In the genomic region with DNA sequence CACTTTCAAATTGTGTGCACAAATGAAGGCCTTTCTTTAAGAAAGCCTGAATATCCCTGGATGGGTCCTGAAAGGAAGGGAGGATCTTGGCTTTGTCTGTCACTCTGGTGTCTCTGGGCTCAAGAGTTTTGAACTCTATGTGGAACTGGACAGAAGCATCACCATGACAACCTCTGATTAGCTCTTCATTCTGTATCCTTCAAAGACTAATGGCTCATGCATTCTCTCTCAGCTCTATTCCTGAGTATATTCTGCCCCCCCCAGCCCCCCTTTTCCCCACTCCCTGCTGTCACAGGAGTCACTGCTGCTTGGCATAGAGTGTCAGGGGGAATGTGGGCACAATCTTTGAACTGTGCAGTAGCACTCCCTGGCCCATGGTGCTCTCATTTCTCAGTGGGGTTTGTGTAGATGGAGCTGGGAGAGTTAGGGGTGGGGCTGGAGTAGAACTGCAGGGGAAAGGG, we compare ENCODE assay signal across 16 mouse cellular contexts. TPM values are rescaled to one million over a fixed set of nuclear protein-coding genes. Genes with fewer than 3 reads are reported as not detected.
A peak's percentile ranks its signal among the peaks of the same experiment; 100 is the strongest.
DNase-seq lines count a peak whose midpoint lies in the region; ATAC-seq and TF ChIP-seq lines count a peak whose summit lies in the region.
"Had no signal": no experiment of that assay in that cellular context is flagged by ENCODE, and none has a peak within 500 bp of the region (broad histone marks: within the 10 kb centered on the region; RNA-seq: fewer than 3 reads in every experiment).

No protein-coding gene starts in this region.

- no peaks in the 10 kb centered on the region for H3K36me3 ChIP-seq in forebrain, embryonic 11.5 days (ENCODE audit: control insufficient read depth, insufficient read depth, low read length)
- peaks cover 59% of the 10 kb centered on the region for H3K36me3 ChIP-seq in hindbrain, embryonic 13.5 days
- H3K36me3 ChIP-seq in midbrain, embryonic 14.5 days (ENCODE audit: control insufficient read depth, insufficient read depth, low read length) = peaks cover 47% of the 10 kb centered on the region
- H3K36me3 ChIP-seq in kidney, adult 2 months (ENCODE audit: control insufficient read depth, insufficient read depth, low read length) = no peaks in the 10 kb centered on the region
- H3K36me3 ChIP-seq: limb, embryonic 13.5 days had no signal

- H3K9me3 ChIP-seq in forebrain, embryonic 11.5 days (ENCODE audit: control insufficient read depth, low read length) = no peaks in the 10 kb centered on the region
- H3K9me3 ChIP-seq in hindbrain, embryonic 13.5 days = no peaks in the 10 kb centered on the region
- H3K9me3 ChIP-seq in midbrain, embryonic 14.5 days (ENCODE audit: control insufficient read depth, low read length) = no peaks in the 10 kb centered on the region
- H3K9me3 ChIP-seq: limb, embryonic 13.5 days had no signal

- no peak overlapping the region for H3K4me3 ChIP-seq in forebrain, embryonic 11.5 days (ENCODE audit: low read depth, low read length)
- H3K4me3 ChIP-seq in hindbrain, embryonic 13.5 days = no peak overlapping the region
- H3K4me3 ChIP-seq in midbrain, embryonic 14.5 days (replicated peaks; ENCODE audit: low read depth, low read length) = no peak overlapping the region
- no peak overlapping the region for H3K4me3 ChIP-seq in kidney, adult 2 months (ENCODE audit: insufficient read depth, low read depth, low read length)
- H3K4me3 ChIP-seq: erythroblast, embryonic 14.5 days; left cerebral cortex, adult 2 months; limb, embryonic 13.5 days had no signal

- H3K27me3 ChIP-seq in forebrain, embryonic 11.5 days (ENCODE audit: control insufficient read depth, insufficient read depth, low read length) = no peaks in the 10 kb centered on the region
- H3K27me3 ChIP-seq in hindbrain, embryonic 13.5 days = 0 out of 2 replicates have a peak, but pooled peaks cover 3% of the 10 kb centered on the region
- no peaks in the 10 kb centered on the region for H3K27me3 ChIP-seq in midbrain, embryonic 14.5 days (ENCODE audit: control insufficient read depth, insufficient read depth, low read length)
- H3K27me3 ChIP-seq in kidney, adult 2 months (replicated peaks; ENCODE audit: control insufficient read depth, insufficient read depth, low read length) = no peaks in the 10 kb centered on the region
- H3K27me3 ChIP-seq: limb, embryonic 13.5 days had no signal

- peaks cover 3% of the 10 kb centered on the region; the same call in 1 of the 2 replicates for H3K4me1 ChIP-seq in forebrain, embryonic 11.5 days (replicated peaks; ENCODE audit: control insufficient read depth, insufficient read depth, low read length)
- H3K4me1 ChIP-seq in hindbrain, embryonic 13.5 days (replicated peaks) = peaks cover 25% of the 10 kb centered on the region
- H3K4me1 ChIP-seq in midbrain, embryonic 14.5 days (ENCODE audit: control insufficient read depth, insufficient read depth, low read length) = peaks cover 8% of the 10 kb centered on the region; the same call in 1 of the 2 replicates
- H3K4me1 ChIP-seq in kidney, adult 2 months (ENCODE audit: control insufficient read depth, insufficient read depth, low read length) = no peaks in the 10 kb centered on the region

- no peak overlapping the region for H3K4me2 ChIP-seq in forebrain, embryonic 11.5 days (ENCODE audit: low read depth, low read length, severe bottlenecking)
- H3K4me2 ChIP-seq in hindbrain, embryonic 13.5 days = no peak overlapping the region
- H3K4me2 ChIP-seq in midbrain, embryonic 14.5 days (ENCODE audit: low read length) = no peak overlapping the region
- H3K4me2 ChIP-seq: limb, embryonic 13.5 days had no signal

- DNase-seq in ES-CJ7 (ENCODE audit: low read depth, low spot score) (peak; percentile 67), adipocyte (ENCODE audit: low spot score) (no peak)
- DNase-seq in forebrain, embryonic 11.5 days (ENCODE audit: low spot score) = no peak
- no peak for DNase-seq in midbrain, embryonic 14.5 days
- DNase-seq in kidney, adult 2 months = no peak
- DNase-seq in right cerebral cortex, postnatal 4 days = no peak
- DNase-seq: cerebellum, adult 11-12 months; heart, postnatal 14 days; kidney, adult 8-10 months; lung, adult 18-20 months had no signal

- no peak overlapping the region for H3K27ac ChIP-seq in forebrain, embryonic 11.5 days (ENCODE audit: low read depth, low read length)
- peak overlapping the region; percentile 44 for H3K27ac ChIP-seq in hindbrain, embryonic 13.5 days
- no peak overlapping the region for H3K27ac ChIP-seq in midbrain, embryonic 14.5 days (replicated peaks; ENCODE audit: low read depth, low read length)
- no peak overlapping the region for H3K27ac ChIP-seq in kidney, adult 2 months (ENCODE audit: insufficient read depth, low read depth, low read length)
- H3K27ac ChIP-seq: left cerebral cortex, adult 2 months; limb, embryonic 13.5 days had no signal

- H3K9ac ChIP-seq in forebrain, embryonic 11.5 days (ENCODE audit: low read length) = no peak overlapping the region
- H3K9ac ChIP-seq in hindbrain, embryonic 13.5 days = no peak overlapping the region
- H3K9ac ChIP-seq in midbrain, embryonic 14.5 days (replicated peaks; ENCODE audit: low read length) = no peak overlapping the region
- H3K9ac ChIP-seq: limb, embryonic 13.5 days had no signal

- peak; percentile 50 for ATAC-seq in forebrain, embryonic 11.5 days (replicated peaks; ENCODE audit: low FRiP score)
- ATAC-seq in hindbrain, embryonic 13.5 days (ENCODE audit: low FRiP score) = peak; percentile 52
- 0 out of 2 replicates have a peak, but pooled peaks have one; percentile 18 for ATAC-seq in midbrain, embryonic 14.5 days (ENCODE audit: low FRiP score, low TSS enrichment)
- no peak for ATAC-seq in monocyte, adult 5-6 weeks (replicated peaks; ENCODE audit: insufficient number of reproducible peaks, low FRiP score, low TSS enrichment, poor library complexity, severe bottlenecking)

- TF ChIP-seq POLR2A in kidney, adult 2 months (IDR thresholded peaks at IDR 0.05; ENCODE audit: low read depth, low read length) = no peak

- TF ChIP-seq CTCF in kidney, adult 2 months (conservative IDR thresholded peaks at IDR 0.05; ENCODE audit: insufficient read depth, insufficient read length, low read depth, low read length) = no peak

RNA-seq across cellular contexts. Expression of gene Adcyap1r1, which starts 14.6 kb away (rescaled TPM):
- polyA plus RNA-seq in forebrain, embryonic 11.5 days (2014; fragmentation: Nextera tagmentation; extraction: Ambion mirVana) = 7.9 and 8.9 TPM in 2 replicates
- polyA plus RNA-seq in hindbrain, embryonic 13.5 days (2015; fragmentation: Nextera tagmentation; extraction: Ambion mirVana) = 45.4 and 51.0 TPM in 2 replicates
- 50.2 and 52.7 TPM in 2 replicates for polyA plus RNA-seq in midbrain, embryonic 14.5 days (2014; fragmentation: Nextera tagmentation; extraction: Ambion mirVana)
- 1.8 and 2.2 TPM in 2 replicates for polyA plus RNA-seq in kidney, adult 2 months (2012; rRNA removed)
- total RNA-seq in monocyte, adult 5-6 weeks (2017) = not detected in 3 replicates
- total RNA-seq: common myeloid progenitor, adult 5-6 weeks had no signal
- polyA plus RNA-seq: erythroblast, embryonic 14.5 days had no signal
